Mouse (Mus musculus) G1E (cell line): ENCODE results near the gene Cyp11a1. TPM values are rescaled to one million over a fixed set of nuclear protein-coding genes. Genes with fewer than 3 reads are reported as not detected.

ENCODE experiments used
- ATAC-seq: 2 replicates; pipeline ENCODE4 v1.8.0; 2016; ENCODE audit warnings: mild to moderate bottlenecking; ENCODE audit not compliant: insufficient number of reproducible peaks, poor library complexity, low FRiP score, severe bottlenecking; ENCODE audit errors: extremely low read depth
- DNase-seq: peaks from one replicate; pipeline ENCODE4 v3.0.0; 2012; ENCODE audit warnings: low spot score
- H3K27me3 ChIP-seq: 2 replicates; pipeline ENCODE4 v1.6.1; 2012; ENCODE audit warnings: mild to moderate bottlenecking, low read length, inconsistent platforms; ENCODE audit not compliant: insufficient read depth
- H3K36me3 ChIP-seq: replicated peaks from 2 replicates; pipeline ENCODE3; 2012; ENCODE audit warnings: mild to moderate bottlenecking, inconsistent platforms
- H3K4me1 ChIP-seq: 2 replicates; pipeline ENCODE4 v1.6.1; 2012; ENCODE audit warnings: low read depth, low read length, inconsistent platforms, mixed read lengths; ENCODE audit not compliant: insufficient read depth
- H3K4me3 ChIP-seq: 2 replicates; pipeline ENCODE4 v1.5.1; 2012; ENCODE audit warnings: low read depth, mild to moderate bottlenecking, inconsistent platforms, low read length, moderate library complexity, mixed read lengths
- H3K9me3 ChIP-seq: replicated peaks from 2 replicates; pipeline ENCODE4 v1.6.1; 2012; ENCODE audit warnings: inconsistent platforms
- CTCF ChIP-seq: IDR thresholded peaks from 2 replicates; pipeline ENCODE4 v1.5.1; 2012; ENCODE audit warnings: low read depth, low read length, inconsistent platforms, mixed read lengths
- GATA1 ChIP-seq: IDR thresholded peaks from 2 replicates; pipeline ENCODE4 v1.6.1; 2012; ENCODE audit warnings: borderline replicate concordance, low read length, inconsistent platforms, mixed read lengths
- GATA2 ChIP-seq: IDR thresholded peaks from 2 replicates; pipeline ENCODE4 v1.6.1; 2012; ENCODE audit warnings: low read depth, low read length, inconsistent platforms, borderline replicate concordance
- POLR2AphosphoS5 ChIP-seq: IDR thresholded peaks from 2 replicates; pipeline ENCODE4 v1.6.1; 2012; ENCODE audit warnings: low read depth, low read length, inconsistent platforms; ENCODE audit not compliant: insufficient replicate concordance
- TAL1 ChIP-seq: conservative IDR thresholded peaks from 2 replicates; pipeline ENCODE4 v1.6.1; 2012; ENCODE audit warnings: low read depth, low read length, inconsistent platforms, mixed read lengths
- polyA plus RNA-seq: library from polyadenylated mRNA; stranded (reverse); fragments of >175 nt; gene quantifications from 2 replicates; pipeline ENCODE4 v1.2.3, GENCODE M21; 2012
- total RNA-seq, 2 experiments: library from RNA; stranded (forward) in 1 of 2; stranded (reverse) in 1 of 2; fragments of 200-1000 nt in 1 of 2; fragments of >200 nt in 1 of 2; fragmentation: Nextera tagmentation in 1 of 2; gene quantifications; 2 replicates each; pipeline ENCODE4 v1.2.3; 2014 to 2017

The Cyp11a1 gene
- total and polyA plus RNA-seq, 3 experiments = 0.12 to 18.2 (median 0.68) TPM

GRCm38 (mm10) chr9:57999676-58000075, 6.5 kb upstream of the Cyp11a1 start:
- DNase-seq = no peak
- H3K36me3 ChIP-seq = no peaks in the 10 kb centered on the region
- H3K4me1 ChIP-seq = peaks cover 9% of the 10 kb centered on the region
- no peaks in the 10 kb centered on the region for H3K9me3 ChIP-seq
- no peak overlapping the region for H3K4me3 ChIP-seq
- ATAC-seq = no peak
- TF ChIP-seq POLR2AphosphoS5 = no peak
- no peak for TF ChIP-seq TAL1
- TF ChIP-seq GATA1 = no peak
- no peak for TF ChIP-seq CTCF
- no peak for TF ChIP-seq GATA2
- H3K27me3 ChIP-seq = peaks cover 30% of the 10 kb centered on the region

GRCm38 (mm10) chr9:58003272-58003671, 2.9 kb upstream of the Cyp11a1 start:
- TF ChIP-seq CTCF (no peak), TAL1 (no peak), GATA2 (no peak)

GRCm38 (mm10) chr9:58008336-58009014, 2.3 kb downstream of the Cyp11a1 start:
- no peaks in the 10 kb centered on the region for H3K36me3 ChIP-seq
- DNase-seq = no peak
- TF ChIP-seq TAL1 = no peak
- H3K9me3 ChIP-seq = no peaks in the 10 kb centered on the region
- peaks cover 31% of the 10 kb centered on the region for H3K27me3 ChIP-seq
- no peak for ATAC-seq
- no peaks in the 10 kb centered on the region for H3K4me1 ChIP-seq
- no peak overlapping the region for H3K4me3 ChIP-seq

More at GRCm38 (mm10) chr9:58003272-58003671, 2.9 kb upstream of the Cyp11a1 start:
- no peaks in the 10 kb centered on the region; the same call in 1 of the 2 replicates for H3K4me1 ChIP-seq
- H3K36me3 ChIP-seq = no peaks in the 10 kb centered on the region
- no peaks in the 10 kb centered on the region for H3K9me3 ChIP-seq
- peaks cover 18% of the 10 kb centered on the region for H3K27me3 ChIP-seq
- ATAC-seq = no peak
- H3K4me3 ChIP-seq = no peak overlapping the region
- DNase-seq = no peak

GRCm38 (mm10) chr9:58009015-58009362, 2.8 kb downstream of the Cyp11a1 start:
- DNase-seq (no peak), ATAC-seq (no peak)
- Histone ChIP-seq H3K4me3 (no peak overlapping the region), H3K36me3 (no peaks in the 10 kb centered on the region), H3K27me3 (peaks cover 31% of the 10 kb centered on the region), H3K4me1 (no peaks in the 10 kb centered on the region), H3K9me3 (no peaks in the 10 kb centered on the region)
- no peak for TF ChIP-seq POLR2AphosphoS5
- TF ChIP-seq CTCF = no peak
- no peak for TF ChIP-seq GATA2
- no peak for TF ChIP-seq GATA1
- no peak for TF ChIP-seq TAL1

GRCm38 (mm10) chr9:58009588-58009987, 3.4 kb downstream of the Cyp11a1 start:
- no peaks in the 10 kb centered on the region for H3K4me1 ChIP-seq
- TF ChIP-seq CTCF (no peak), GATA1 (no peak), GATA2 (no peak), TAL1 (no peak), POLR2AphosphoS5 (no peak)
- no peaks in the 10 kb centered on the region for H3K9me3 ChIP-seq
- DNase-seq = no peak
- H3K4me3 ChIP-seq = no peak overlapping the region
- no peaks in the 10 kb centered on the region for H3K36me3 ChIP-seq
- ATAC-seq = no peak
- peaks cover 31% of the 10 kb centered on the region for H3K27me3 ChIP-seq

GRCm38 (mm10) chr9:58011027-58011426, 4.8 kb downstream of the Cyp11a1 start:
- H3K4me3 ChIP-seq = no peak overlapping the region
- no peak for DNase-seq
- ATAC-seq = no peak
- no peaks in the 10 kb centered on the region for H3K36me3 ChIP-seq
- TF ChIP-seq GATA2 = no peak
- TF ChIP-seq CTCF = no peak
- TF ChIP-seq GATA1 = no peak
- TF ChIP-seq POLR2AphosphoS5 = no peak
- no peak for TF ChIP-seq TAL1
- H3K27me3 ChIP-seq = peaks cover 29% of the 10 kb centered on the region
- H3K4me1 ChIP-seq = no peaks in the 10 kb centered on the region
- no peaks in the 10 kb centered on the region for H3K9me3 ChIP-seq

- Histone ChIP-seq H3K36me3 (no peaks in the 10 kb centered on the region), H3K4me1 (no peaks in the 10 kb centered on the region), H3K27me3 (peaks cover 31% of the 10 kb centered on the region), H3K9me3 (no peaks in the 10 kb centered on the region), H3K4me3 (no peak overlapping the region)
- no peak for TF ChIP-seq POLR2AphosphoS5
- TF ChIP-seq CTCF = no peak
- TF ChIP-seq TAL1 = no peak
- no peak for TF ChIP-seq GATA1
- no peak for TF ChIP-seq GATA2
- no peak for DNase-seq
- ATAC-seq = no peak
Measured at GRCm38 (mm10) chr9:58011552-58011951, 5.3 kb downstream of the Cyp11a1 start.
